Mouse (Mus musculus): Measurements from ENCODE around the gene Csrnp3.
"Not testable (repeated sequence)": the region's sequence is repeated elsewhere in the genome, so short reads cannot be mapped to it uniquely, and the experiment has no call there.

Csrnp3 gene

GRCm38 (mm10) chr2:65845551-65845950 lies at the start of gene Csrnp3:
Csrnp3 (plus strand) TSS chr2:65845767.
- DNase-seq: peak; percentile 4 to 14

GRCm38 (mm10) chr2:65801054-65801709 lies 44.4 kb upstream of the Csrnp3 start:
- DNase-seq: no peak

GRCm38 (mm10) chr2:65806556-65806955 lies 39.0 kb upstream of the Csrnp3 start:
- DNase-seq: no peak

GRCm38 (mm10) chr2:65811203-65811602 lies 34.4 kb upstream of the Csrnp3 start:
- DNase-seq: not testable (repeated sequence)

GRCm38 (mm10) chr2:65818080-65818796 lies 27.3 kb upstream of the Csrnp3 start:
- DNase-seq: peak; percentile 20 to 33

GRCm38 (mm10) chr2:65820114-65820769 lies 25.3 kb upstream of the Csrnp3 start:
- no peak for DNase-seq

- no peak for DNase-seq
Measured at GRCm38 (mm10) chr2:65826314-65826713, 19.3 kb upstream of the Csrnp3 start.

GRCm38 (mm10) chr2:65826801-65827200 lies 18.8 kb upstream of the Csrnp3 start:
- no peak for DNase-seq

GRCm38 (mm10) chr2:65828699-65829098 lies 16.9 kb upstream of the Csrnp3 start:
- DNase-seq: no peak

- DNase-seq: no peak
Measured at GRCm38 (mm10) chr2:65832738-65833395, 12.7 kb upstream of the Csrnp3 start.

GRCm38 (mm10) chr2:65833421-65833820 lies 12.1 kb upstream of the Csrnp3 start:
- DNase-seq: no peak

GRCm38 (mm10) chr2:65841606-65842005 lies 4.0 kb upstream of the Csrnp3 start:
- no peak for DNase-seq

GRCm38 (mm10) chr2:65842356-65842755 lies 3.2 kb upstream of the Csrnp3 start:
- DNase-seq: no peak

- no peak for DNase-seq
Measured at GRCm38 (mm10) chr2:65846000-65846755, 611 bp downstream of the Csrnp3 start.

- no peak for DNase-seq
Measured at GRCm38 (mm10) chr2:65847463-65848110, 2.0 kb downstream of the Csrnp3 start.

- no peak for DNase-seq
Measured at GRCm38 (mm10) chr2:65848706-65849105, 3.1 kb downstream of the Csrnp3 start.

GRCm38 (mm10) chr2:65850282-65850681 lies 4.7 kb downstream of the Csrnp3 start:
- not testable (repeated sequence) for DNase-seq

- DNase-seq: no peak
Measured at GRCm38 (mm10) chr2:65856791-65857190, 11.2 kb downstream of the Csrnp3 start.

- no peak for DNase-seq
Measured at GRCm38 (mm10) chr2:65859767-65860727, 14.5 kb downstream of the Csrnp3 start.

GRCm38 (mm10) chr2:65864778-65865339 lies 19.3 kb downstream of the Csrnp3 start:
- no peak for DNase-seq

Measured in kidney, postnatal 36 days (tissue).